Mouse (Mus musculus) kidney, adult 2 months (tissue): ENCODE results near the gene Slco2a1. TPM values are rescaled to one million over a fixed set of nuclear protein-coding genes. Genes with fewer than 3 reads are reported as not detected.

Experiments
- DNase-seq: peaks from one replicate; pipeline ENCODE4 v3.0.0; 2021
- H3K27ac ChIP-seq: fragments of 200-500 bp; 2 replicates; pipeline ENCODE4 v1.5.1; 2012; ENCODE audit warnings: low read depth, low read length, control low read depth, inconsistent platforms; ENCODE audit not compliant: insufficient read depth
- H3K27me3 ChIP-seq: fragments of 200-500 bp; replicated peaks from 2 replicates; pipeline ENCODE4 v1.6.1; 2012; ENCODE audit warnings: mild to moderate bottlenecking, moderate library complexity, low read length, inconsistent platforms; ENCODE audit not compliant: control insufficient read depth, insufficient read depth
- H3K36me3 ChIP-seq: fragments of 200-500 bp; 2 replicates; pipeline ENCODE4 v1.6.1; 2012; ENCODE audit warnings: mild to moderate bottlenecking, moderate library complexity, low read length, inconsistent platforms; ENCODE audit not compliant: control insufficient read depth, insufficient read depth
- H3K4me1 ChIP-seq: fragments of 200-500 bp; 2 replicates; pipeline ENCODE4 v1.6.1; 2011; ENCODE audit warnings: low read length; ENCODE audit not compliant: control insufficient read depth, insufficient read depth
- H3K4me3 ChIP-seq: fragments of 200-500 bp; 2 replicates; pipeline ENCODE4 v1.5.1; 2011; ENCODE audit warnings: mild to moderate bottlenecking, low read depth, low read length, control low read depth; ENCODE audit not compliant: insufficient read depth
- CTCF ChIP-seq: fragments of 200-500 bp; conservative IDR thresholded peaks from 2 replicates; pipeline ENCODE4 v1.5.1; 2011; ENCODE audit warnings: low read depth, mild to moderate bottlenecking, control low read depth, low read length, moderate library complexity, mixed read lengths; ENCODE audit not compliant: insufficient read depth, insufficient read length
- POLR2A ChIP-seq: fragments of 200-500 bp; IDR thresholded peaks from one replicate; pipeline ENCODE4 v1.6.1; 2011; ENCODE audit warnings: low read depth, low read length, control low read depth
- WGBS: fragments of 180-500 bp; shearing (Covaris S2); methylation state at CpG from one replicate; pipeline ENCODE4 v1.1.7; 2018; 5-methylcytosine and 5-hydroxymethylcytosine counted together
- polyA plus RNA-seq: library from polyadenylated mRNA; depleted of rRNA; stranded (reverse); fragments of >200 nt; gene quantifications from 2 replicates; pipeline ENCODE4 v1.2.3, GENCODE M21; 2012

Gene Slco2a1
- polyA plus RNA-seq, 1 experiment: 23.6 TPM

GRCm38 (mm10) chr9:102977090-102977489 is 11.4 kb upstream of the Slco2a1 start:
- DNase-seq: no peak
- Histone ChIP-seq H3K4me3 (no peak overlapping the region), H3K4me1 (no peaks in the 10 kb centered on the region), H3K36me3 (no peaks in the 10 kb centered on the region), H3K27ac (no peak overlapping the region), H3K27me3 (no peaks in the 10 kb centered on the region)
- 73% methylated on average over 1 of the region's 1 CpGs for WGBS
- TF ChIP-seq CTCF (no peak), POLR2A (no peak)

DNA sequence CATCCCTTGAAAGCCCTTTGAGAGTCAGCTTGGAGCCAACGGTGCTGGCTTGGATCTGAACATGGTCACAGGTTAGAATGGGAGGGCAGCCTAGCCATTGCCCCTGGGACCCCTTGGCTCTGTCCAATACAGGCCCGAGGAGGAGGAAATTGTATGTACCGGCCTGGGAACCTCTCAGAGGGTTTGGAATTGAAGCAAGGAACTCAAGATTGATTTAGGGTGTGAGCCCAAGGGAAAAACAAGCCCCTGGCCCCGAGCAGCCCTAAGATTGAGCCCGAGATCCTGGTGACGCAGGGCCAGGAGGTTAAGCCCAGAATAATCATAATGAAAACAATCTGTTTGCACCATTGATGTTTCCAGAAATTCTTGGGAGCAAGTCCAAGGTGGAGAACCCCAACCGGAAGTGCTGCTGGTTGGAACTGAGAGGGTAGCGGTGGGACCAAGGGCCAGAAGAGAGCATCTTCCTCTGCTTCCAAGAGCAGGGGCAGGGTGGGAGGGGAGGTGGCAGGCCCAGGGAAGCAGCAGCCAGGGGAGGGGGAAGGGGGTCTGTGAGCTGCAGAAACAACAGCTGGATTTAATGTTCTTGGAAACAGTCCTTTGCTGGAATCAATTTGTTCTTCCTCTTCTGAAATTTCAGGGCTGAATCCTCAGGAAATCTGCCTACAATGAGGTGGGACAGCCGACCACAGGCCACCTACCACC is 10.6 kb upstream of the Slco2a1 start:
- WGBS: 66% methylated on average over 9 of the region's 9 CpGs

GRCm38 (mm10) chr9:102979011-102979700 is 9.4 kb upstream of the Slco2a1 start:
- TF ChIP-seq POLR2A (no peak), CTCF (no peak)

More for the DNA sequence above, 10.6 kb upstream of the Slco2a1 start:
- 0 out of 2 replicates have a peak overlapping the region, but pooled peaks have one; percentile 34 for H3K27ac ChIP-seq
- H3K27me3 ChIP-seq: no peaks in the 10 kb centered on the region
- no peaks in the 10 kb centered on the region for H3K4me1 ChIP-seq
- no peak for TF ChIP-seq POLR2A
- TF ChIP-seq CTCF: no peak
- H3K36me3 ChIP-seq: no peaks in the 10 kb centered on the region
- no peak overlapping the region for H3K4me3 ChIP-seq
- peak; percentile 79 for DNase-seq

DNA sequence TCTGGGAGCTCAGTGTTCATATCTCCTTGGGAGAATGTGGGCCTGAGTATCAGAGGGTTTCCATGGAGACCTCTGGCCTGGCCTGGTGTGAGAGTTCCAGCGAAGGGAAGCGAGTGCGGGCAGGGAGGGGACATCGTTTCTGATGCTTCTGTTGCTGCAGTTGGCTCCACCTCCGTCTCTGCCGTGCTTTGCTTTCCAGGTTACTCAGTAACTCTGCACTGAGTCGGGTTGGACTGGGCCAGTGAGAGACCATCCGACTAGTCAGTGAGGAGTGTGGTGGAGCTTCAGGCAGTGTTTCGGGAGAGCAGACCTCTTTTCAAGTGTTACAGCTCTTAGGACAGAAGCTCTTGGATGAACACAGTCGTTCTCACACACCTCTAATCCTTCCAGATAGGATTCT is 8.6 kb upstream of the Slco2a1 start:
- no peaks in the 10 kb centered on the region for H3K36me3 ChIP-seq
- TF ChIP-seq CTCF (no peak), POLR2A (no peak)
- H3K27ac ChIP-seq: no peak overlapping the region
- no peaks in the 10 kb centered on the region for H3K4me1 ChIP-seq
- WGBS: 47% methylated on average over 10 of the region's 10 CpGs
- H3K4me3 ChIP-seq: no peak overlapping the region
- no peaks in the 10 kb centered on the region for H3K27me3 ChIP-seq
- peak; percentile 72 for DNase-seq

More at GRCm38 (mm10) chr9:102979011-102979700, 9.4 kb upstream of the Slco2a1 start:
- Histone ChIP-seq H3K27ac (no peak overlapping the region), H3K36me3 (no peaks in the 10 kb centered on the region), H3K4me3 (no peak overlapping the region), H3K27me3 (no peaks in the 10 kb centered on the region), H3K4me1 (no peaks in the 10 kb centered on the region)
- no peak for DNase-seq
- WGBS: 91% methylated on average over 3 of the region's 3 CpGs

- Histone ChIP-seq H3K4me3 (no peak overlapping the region), H3K27me3 (no peaks in the 10 kb centered on the region), H3K4me1 (no peaks in the 10 kb centered on the region), H3K36me3 (no peaks in the 10 kb centered on the region), H3K27ac (no peak overlapping the region)
- TF ChIP-seq POLR2A (no peak), CTCF (no peak)
- 88% methylated on average over 5 of the region's 5 CpGs for WGBS
- DNase-seq: no peak
Observed at GRCm38 (mm10) chr9:102980420-102980819, 8.1 kb upstream of the Slco2a1 start.

DNA sequence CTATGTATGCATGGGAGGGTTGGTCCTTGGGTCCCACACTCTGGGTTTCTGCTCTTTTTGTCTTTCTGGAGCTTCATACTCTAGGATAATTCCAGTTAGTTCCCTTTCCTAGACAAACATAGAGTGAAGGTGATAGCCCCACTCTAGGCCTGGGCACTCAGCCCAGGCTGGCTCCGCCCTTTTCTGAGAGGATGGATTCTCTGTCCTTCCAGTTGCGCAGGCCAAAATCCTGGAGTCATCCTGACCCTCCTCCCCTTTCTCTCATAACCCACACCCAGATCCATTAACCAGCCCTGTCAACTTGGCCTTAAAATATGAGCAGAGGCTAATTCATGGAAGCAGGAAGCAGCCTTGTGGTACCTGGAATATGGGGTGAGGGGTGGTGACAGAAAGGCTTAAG is 6.7 kb upstream of the Slco2a1 start:
- 75% methylated on average over 2 of the region's 2 CpGs for WGBS
- Histone ChIP-seq H3K27me3 (no peaks in the 10 kb centered on the region), H3K4me3 (no peak overlapping the region), H3K4me1 (no peaks in the 10 kb centered on the region), H3K36me3 (no peaks in the 10 kb centered on the region), H3K27ac (no peak overlapping the region)
- TF ChIP-seq POLR2A (no peak), CTCF (no peak)
- DNase-seq: peak; percentile 69

DNA sequence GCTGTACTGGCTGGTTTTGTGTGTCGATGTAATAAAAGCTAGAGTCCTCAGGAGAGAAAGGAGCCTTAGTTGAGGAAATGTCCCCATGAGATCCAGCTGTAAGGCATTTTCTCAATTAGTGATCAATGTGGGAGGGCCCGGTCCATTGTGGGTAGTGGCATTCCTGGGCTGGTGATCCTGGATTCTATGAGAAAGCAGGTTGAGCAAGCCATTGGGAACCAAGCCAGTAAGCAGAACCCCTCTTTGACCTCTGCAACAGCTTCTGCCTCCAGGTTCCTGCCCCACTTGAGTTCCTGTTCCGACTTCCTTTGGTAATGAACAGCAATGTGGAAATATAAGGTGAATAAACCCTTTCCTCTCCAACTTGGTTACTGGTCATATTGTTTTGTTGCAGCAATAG is 6.1 kb upstream of the Slco2a1 start:
- no peak for DNase-seq
- no peaks in the 10 kb centered on the region for H3K36me3 ChIP-seq
- no peak overlapping the region for H3K27ac ChIP-seq
- WGBS: 77% methylated on average over 3 of the region's 3 CpGs
- H3K4me1 ChIP-seq: no peaks in the 10 kb centered on the region
- no peaks in the 10 kb centered on the region for H3K27me3 ChIP-seq
- no peak for TF ChIP-seq POLR2A
- TF ChIP-seq CTCF: no peak
- no peak overlapping the region for H3K4me3 ChIP-seq
